Mouse (Mus musculus) bone marrow, adult 2 months (tissue): ENCODE measurements around the gene Zbtb9.

Experiments
- CTCF ChIP-seq: fragments of 200-500 bp; IDR thresholded peaks from 2 replicates; pipeline ENCODE4 v1.5.1; 2011; ENCODE audit warnings: low read length, control low read depth; ENCODE audit not compliant: control insufficient read depth, insufficient read depth
- POLR2A ChIP-seq: fragments of 200-500 bp; IDR thresholded peaks from 2 replicates; pipeline ENCODE4 v1.6.1; 2011; ENCODE audit warnings: low read depth, mild to moderate bottlenecking, control low read depth, low read length, borderline replicate concordance; ENCODE audit not compliant: control insufficient read depth

DNA sequence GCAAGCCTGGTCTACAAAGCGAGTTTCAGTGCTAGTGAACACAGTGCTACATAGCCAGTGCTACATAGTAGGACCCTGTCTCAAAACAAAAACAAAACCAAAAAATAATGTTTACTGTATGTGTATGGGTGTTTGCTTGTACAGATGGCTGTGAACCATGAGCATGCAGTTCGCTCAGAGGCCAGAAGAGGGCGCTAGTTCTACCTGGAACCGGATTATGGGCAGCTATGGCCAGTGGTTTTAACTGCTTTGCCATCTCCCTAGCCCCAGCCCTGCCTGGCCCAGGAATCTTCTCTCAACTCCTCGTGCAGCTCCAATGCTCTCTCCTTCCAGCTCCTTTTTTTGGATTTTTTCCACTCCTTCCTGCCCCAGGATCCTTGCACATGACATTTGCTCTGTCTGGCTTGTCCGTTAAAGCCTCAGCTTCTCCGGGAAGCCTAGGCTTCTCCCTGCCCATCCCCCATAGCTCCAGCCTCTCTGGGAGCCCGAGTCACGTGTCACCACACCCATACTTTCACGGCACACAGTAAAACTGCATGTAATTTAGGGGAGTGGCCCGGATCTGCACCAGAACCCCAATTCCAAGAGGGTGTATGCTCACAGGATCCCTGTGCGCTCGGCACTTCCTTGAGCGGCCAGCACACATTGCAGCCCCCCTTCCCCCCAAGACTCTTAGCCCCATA, 74.9 kb downstream of the Zbtb9 start:
- TF ChIP-seq CTCF (peak; percentile 52), POLR2A (no peak)
